Mouse (Mus musculus) liver (tissue): Measurements from ENCODE around the gene Zfp280d.

Experiments used
- DNase-seq: peaks from one replicate; pipeline ENCODE4 v3.0.0-alpha.2; 2020; ENCODE audit warnings: mixed read lengths

Zfp280d gene

DNA sequence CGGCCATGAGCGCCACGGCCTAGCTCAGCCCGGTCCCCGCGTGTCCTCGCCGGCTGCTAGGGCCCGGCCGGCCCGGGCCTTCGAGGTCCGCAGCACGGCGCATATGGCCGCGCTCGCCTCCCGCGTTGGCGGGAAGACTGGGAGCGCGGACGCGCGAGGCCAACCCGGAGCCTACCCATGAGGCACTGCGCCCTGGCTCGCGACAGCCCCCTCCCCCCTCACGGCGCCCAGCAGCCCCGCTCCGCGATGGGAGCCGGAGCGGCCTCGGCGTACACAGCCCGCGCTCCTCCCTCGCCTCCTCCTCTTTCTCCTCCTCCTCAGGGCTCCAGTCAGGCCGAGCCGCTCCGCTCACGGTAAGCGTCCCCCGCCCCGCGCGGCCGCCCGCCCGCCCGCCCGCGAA is at the start of gene Zfp280d:
Zfp280d (plus strand) TSS at position 184 of the 400 bp plus-strand sequence.
- peak; percentile 93 for DNase-seq

DNA sequence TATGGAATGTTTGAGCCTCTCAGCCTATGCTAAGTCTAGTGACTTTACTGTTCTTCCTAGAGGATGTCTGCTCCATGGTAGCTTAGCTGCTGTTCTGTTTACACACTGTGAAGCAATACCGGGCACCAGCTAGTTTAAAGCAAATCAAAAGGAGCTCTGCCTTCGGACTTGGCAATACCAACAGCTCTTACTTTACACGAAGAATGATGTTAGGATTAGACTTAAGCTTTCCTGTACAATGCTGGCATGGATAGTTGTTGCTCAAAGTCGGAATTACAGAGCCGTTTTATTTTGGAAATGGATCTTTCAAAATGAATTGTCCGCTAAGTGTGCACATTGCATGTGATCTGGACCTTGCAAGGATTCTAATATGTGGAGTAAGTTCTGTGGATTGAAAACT is 48.1 kb upstream of the Zfp280d start:
- no peak for DNase-seq

DNA sequence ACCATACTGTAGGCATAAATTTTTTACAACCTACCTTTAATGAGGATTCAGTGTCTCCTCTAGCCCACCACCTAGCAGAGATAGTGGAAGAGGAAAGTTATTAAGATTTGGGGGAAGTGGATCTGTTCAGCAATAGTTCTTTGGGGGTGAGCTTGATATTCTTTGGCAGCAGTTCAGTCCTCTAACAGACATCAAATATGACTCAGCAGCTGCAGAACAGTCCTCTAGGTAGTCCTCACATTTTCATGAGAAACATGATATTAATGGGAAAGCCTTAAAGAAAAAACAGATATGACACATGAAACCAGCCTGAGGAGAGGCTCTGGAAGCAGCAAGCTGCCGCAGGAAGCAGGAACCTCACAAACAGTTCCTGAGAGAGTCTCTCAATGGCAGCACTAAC is 22.0 kb upstream of the Zfp280d start:
- DNase-seq = no peak

DNA sequence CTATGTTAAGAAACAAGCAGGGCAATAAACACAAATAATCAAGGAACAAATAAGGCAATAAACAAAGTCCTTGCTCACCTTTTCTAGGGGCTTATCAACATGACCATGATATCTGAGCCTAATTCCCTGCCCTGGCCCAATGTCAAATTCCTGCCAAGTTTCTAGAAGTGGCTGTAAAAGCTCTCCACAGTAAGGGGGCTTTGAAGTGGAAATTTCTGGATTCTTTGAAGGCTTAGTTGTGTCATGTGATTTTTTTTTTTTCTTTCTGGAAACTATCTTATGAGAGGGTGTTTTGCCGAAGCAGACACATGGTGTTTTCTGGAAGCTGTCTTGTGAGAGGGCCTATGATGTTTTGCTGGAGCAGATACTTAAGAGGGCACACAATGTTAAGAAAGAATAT is 19.4 kb upstream of the Zfp280d start:
- DNase-seq = no peak

DNA sequence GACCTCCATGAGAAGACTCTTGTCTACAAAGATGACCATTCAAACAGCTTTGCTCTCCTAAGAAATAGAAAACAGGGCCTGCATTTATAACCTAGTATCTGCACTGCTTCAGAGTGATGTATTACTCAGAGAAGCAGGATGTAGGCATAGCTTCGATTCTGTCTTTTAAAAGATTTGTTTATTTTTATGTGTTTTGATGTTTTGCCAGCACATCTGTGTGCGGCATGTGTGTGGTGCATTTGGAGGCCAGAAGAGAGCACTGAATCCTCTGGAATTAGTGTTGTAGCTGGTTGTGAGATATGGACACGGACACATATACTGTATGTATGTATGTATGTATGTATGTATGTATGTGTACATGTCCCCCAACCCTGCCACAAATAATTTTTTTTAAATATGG is 18.0 kb upstream of the Zfp280d start:
- no peak for DNase-seq

DNA sequence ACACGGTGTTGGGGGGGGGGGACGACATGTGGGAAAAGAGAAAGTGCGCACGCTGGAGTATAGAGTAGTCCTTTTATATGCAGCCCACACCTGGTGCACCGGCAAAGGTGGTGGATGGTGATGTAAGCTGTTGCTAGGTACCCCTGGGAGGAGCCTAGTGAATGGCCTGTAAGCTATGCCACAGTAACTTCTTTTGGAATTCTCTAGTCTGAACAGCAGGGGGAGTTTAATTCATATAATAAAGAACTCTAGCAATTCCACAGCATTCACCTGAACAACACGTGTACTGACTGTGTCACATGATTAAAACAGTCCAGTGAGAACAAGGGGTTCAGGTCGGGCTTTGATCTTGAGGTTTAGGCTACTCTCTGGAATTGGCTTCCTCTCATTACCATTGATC is 14.3 kb upstream of the Zfp280d start:
- DNase-seq = no peak

DNA sequence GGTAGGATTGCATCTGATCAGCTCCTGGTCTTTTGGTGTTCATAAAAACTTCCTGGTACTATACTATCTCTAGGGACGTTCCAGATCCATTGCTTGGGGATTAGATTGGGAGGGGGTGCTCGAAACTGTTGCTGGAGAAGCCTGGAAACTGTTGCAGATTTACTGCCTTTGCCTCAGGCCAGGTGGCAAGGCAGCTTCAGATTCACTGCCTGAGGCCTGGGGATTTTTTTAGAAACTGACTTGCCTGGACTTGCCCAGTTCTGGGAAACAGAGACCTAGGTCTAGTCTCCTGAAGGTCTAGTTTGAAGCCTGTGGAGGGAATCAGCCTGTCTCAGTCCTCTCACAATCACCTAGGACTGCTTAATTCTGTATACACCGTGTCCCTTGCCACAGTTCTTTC is 9.8 kb upstream of the Zfp280d start:
- DNase-seq = no peak

DNA sequence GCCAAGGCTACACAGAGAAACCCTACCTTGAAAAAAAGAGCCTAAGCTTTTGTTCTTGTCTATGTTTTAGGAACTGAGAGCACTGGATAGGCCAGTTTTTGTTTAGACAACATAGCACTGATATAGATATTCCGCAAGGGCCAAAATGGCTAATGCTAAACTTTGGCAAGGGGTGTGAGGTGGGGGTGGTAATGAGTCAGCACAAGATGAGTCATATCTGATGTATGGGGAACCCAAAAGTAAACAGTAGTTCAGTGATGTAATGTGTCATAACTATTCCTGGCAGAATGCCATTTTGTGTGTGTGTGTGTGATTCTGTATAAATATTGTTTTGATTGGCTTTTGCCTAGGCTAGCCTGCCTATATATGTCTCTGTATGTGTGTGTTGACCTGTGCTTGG is 4.5 kb upstream of the Zfp280d start:
- DNase-seq = no peak

DNA sequence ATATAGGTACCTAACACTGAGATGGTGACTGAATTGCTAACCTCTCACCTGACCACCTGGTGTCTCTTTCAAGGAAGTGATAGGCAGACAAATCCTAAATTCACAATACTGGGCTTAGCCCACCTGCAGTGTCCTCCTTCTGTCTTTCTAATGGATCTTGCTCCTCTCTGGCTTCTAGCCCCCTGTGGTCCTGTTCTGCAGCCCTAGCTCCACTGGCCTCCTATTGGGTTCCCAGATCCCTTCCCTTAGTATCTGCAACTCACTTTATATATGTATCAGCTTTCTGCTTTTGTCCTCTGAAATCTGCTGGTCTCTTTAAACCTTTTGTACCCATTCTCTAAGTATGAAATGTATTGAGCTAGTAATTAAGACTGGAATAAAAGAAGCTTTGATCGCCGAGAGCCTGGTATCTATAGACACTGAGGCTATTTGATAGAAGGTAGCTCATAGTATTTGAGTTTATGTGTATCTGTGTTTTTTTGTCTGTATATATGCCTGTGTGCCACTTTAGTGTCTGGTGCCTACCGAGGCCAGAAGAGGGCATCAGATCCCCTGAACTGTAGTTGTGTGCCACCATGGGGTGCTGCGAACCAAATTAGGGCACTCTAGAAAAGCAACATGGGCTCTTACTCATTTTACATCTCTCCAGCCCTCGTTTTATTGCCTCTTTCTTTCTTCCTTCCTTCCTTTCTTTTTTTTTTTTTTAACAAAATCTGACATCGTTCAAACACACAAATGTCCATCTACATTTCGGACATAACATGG is 832 bp upstream of the Zfp280d start:
- no peak for DNase-seq

DNA sequence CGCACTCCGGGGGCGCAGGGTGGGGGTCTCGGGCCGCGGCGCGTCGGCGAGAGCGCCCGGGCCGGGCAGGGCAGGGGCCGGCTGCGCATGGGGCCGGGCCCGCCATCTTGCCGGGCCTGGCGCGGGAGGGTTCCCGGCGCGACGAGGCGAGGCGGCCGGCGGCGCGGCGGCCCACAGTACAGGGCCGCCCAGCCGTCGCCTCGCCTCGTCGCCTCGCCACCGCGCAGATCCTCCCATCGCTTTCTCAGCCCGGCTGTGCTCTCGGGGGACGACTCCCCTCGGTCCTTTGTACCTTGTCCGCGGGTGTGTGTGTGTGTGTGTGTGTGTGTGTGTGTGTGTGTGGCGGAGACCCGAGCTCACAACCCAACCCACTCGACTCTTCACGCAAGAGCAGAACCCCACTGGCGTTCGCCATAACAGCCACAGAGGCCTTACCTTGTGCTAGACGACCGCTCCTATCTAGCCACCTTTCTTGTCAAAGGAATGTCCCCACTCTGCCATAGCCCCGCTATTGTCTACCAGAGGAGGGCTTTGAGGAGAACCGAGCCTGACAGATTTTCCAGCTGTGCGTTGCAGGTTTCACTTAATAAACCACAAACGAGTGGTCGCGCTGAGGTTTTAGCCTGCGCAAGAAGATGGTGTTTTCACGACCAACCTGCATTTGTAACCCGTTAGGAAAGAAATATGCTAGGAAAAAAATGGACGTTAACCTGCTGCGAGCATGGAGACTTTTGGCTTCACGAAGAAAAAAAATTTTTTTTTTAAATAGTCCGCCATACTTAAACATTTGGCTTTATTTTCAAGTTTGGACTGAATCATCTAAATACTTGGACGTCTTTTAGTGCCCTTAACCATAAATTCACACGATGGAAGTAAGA is 680 bp downstream of the Zfp280d start:
- peak; percentile 65 for DNase-seq

DNA sequence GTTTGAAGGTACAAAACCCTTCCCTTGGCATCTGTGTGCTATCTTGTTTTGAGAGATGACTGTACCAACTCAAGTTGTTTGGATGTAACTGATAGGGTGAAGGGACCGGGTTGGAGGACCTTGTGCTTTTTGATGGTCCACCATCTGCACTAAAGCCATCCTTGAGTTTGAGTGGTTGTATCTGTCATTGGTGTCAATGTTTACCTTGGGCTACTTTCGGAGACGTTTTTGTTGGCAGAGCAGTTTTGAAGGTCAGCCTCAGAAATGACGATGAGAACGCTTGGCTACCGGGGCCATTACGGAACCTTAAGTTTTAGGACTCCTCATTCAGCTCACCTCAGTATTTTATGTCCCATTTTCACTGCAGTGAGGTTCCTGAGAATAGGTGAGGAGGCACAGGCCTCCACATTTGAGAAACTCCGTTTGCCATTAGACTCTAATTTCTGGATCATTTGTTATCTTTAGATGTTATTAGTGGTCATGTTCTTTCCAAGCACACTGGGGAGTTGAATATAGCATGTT is 1.4 kb downstream of the Zfp280d start:
- peak; percentile 33 for DNase-seq

DNA sequence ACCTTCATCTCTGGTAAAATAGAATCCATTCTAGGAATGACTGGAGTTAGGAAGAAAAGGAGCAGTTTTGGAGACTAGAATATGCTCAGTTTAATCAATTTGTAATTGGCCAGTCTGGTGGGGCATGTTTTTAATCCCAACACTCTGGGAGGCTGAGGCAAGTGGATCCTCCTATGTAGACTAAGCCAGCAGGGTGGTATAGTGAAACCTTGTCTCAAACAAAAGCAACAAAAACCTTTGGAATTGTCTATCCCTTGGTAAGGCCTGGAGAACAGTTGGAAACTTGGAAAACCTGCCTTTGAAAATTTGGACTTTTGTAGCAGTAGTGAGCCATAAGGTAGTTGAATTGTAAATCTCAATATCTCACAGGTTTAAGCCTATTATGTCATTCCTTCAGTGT is 2.3 kb downstream of the Zfp280d start:
- no peak for DNase-seq

DNA sequence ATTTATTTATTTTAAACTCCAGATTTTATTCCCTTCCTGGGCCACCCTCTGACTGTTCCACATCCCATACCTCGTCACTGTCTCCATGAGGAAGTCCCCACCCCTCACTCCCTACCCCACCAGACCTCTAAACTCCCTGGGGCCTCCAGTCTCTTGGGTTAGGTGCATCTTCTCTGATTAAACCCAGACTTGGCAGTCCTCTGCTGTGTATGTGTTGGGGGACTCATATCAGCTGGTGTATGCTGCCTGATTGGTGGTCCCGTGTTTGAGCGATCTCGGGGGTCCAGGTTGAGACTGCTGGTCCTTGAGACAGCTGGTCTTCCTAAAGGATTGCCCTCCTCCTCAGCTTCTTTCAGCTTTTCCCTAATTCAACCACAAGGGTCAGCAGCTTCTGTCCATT is 5.3 kb downstream of the Zfp280d start:
- no peak for DNase-seq

DNA sequence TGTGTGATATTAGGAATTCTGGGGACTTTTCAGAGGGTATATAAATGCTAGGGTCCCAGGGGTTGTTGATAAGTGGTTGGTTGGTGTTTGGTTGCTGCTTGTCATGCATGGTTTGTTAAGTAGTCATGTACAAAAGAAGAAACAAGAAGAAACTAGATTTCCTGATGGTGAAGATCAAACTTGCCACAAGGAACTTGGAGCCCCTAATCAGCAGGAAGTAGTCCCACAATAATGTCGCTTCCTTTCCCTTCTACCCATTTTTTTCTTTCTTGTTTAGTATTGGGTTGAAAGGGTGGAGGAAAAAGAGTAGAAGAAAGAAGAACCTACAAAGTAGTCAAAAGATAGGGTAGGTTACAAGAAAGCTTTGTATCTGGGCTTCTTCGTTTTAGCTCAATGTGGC is 13.0 kb downstream of the Zfp280d start:
- no peak for DNase-seq

DNA sequence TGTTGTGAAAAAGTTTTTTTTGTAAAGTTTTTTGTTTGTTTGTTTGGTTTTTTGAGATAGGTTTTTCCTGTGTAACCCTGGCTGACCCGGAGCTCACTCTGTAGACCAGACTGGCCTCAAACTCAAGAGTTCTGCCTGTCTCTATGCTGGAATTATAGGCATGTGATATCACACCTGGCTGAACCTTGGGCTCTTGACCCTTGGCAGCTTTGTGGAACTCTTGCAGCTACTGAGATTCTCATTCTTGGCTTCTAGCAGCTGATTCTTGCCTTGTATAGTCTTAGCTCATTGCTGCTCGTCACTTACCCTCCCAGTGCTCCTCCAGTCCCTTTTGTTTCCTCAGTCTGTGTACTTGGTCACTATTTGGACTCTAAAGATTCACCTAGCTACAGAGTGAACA is 13.6 kb downstream of the Zfp280d start:
- no peak for DNase-seq

DNA sequence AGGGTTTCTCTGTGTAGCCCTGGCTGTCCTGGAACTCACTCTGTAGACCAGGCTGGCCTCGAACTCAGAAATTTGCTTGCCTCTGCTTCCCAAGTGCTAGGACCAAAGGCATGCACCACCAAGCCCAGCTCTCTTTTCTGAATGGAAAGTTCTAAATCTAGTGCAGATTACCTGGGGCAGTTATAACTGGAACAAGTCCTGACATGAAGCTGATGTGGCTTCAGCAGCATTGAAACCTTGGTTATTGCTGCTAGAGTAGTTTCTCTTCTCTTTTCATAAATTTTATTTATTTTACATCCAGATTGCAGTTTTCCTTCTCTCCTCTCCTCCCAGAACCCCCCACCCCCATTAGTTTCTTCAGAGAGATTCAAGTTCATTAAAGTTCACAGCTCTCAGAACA is 14.4 kb downstream of the Zfp280d start:
- no peak for DNase-seq

DNA sequence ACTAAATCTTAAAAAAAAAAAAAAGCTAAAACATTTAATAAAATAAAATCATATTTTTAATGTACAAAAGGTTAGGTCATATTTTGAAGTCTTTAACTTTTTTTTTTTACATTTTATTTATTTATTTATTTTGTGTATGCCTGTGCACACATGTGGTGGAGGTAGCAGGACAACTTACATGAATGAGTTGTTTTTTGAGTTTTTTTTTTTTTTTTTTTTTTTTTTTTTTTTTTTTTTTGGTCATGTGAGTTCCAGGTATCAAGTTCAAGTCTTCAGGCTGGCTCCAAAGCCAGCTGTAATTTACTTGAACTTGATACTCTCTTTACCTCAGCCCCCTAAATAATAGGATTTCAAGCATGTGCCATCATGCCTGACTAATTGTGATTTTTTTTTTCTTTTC is 19.4 kb downstream of the Zfp280d start:
- DNase-seq = no peak

DNA sequence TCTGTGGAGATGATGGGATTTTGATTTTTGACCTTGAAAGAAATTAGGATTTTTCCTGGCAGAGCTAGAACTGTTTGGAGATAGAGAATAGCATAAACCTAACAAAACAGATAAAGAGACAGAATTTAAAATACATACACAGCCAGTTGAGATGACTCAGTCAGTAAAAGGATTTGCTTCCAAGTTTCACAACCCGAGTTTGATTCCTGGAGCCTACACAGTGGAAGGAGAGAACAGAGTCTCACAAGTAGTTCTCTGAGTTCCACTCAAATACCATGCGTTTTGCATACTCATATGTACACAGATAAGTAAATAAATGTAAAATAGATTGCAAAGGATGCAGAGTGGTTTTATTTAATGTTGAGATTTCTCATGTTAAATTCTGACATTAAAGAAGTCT is 35.1 kb downstream of the Zfp280d start:
- no peak for DNase-seq

DNA sequence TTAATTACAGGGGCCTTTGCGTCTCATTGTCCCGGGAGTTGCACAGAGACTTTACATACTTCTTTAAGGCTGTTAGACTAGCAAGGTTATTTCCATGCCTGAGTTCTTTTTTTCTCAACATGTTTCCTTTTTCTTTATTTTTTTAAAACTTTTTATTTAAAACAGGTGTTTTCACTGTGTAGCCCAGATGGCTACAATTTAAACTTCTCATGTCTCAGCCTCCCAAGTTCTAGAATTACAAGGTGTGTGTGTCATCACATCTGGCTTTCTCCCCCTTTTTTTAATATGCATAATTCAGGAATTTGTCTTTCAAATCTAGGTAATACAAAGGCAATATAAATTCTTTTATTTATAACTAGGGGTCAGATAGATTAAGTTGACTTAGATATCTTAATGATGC is 58.6 kb downstream of the Zfp280d start:
- DNase-seq = no peak

DNA sequence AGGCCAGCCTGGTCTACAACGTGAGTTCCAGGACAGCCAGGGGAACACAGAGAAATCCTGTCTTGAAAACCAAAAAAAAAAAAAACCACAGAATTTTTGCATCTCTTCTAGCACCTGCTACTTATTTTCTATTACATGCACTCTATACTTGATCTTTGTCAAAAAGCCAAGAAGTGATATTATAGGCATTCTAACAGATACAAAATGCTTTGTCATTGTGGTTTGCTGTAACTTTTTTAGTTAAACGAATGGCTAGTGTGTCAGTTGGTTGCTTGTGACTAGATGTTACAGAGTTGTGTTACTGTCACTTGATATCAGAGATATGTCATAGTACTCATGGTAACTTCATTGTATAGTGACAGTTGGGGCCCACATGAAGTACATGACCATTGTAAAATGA is 61.4 kb downstream of the Zfp280d start:
- DNase-seq = no peak

DNA sequence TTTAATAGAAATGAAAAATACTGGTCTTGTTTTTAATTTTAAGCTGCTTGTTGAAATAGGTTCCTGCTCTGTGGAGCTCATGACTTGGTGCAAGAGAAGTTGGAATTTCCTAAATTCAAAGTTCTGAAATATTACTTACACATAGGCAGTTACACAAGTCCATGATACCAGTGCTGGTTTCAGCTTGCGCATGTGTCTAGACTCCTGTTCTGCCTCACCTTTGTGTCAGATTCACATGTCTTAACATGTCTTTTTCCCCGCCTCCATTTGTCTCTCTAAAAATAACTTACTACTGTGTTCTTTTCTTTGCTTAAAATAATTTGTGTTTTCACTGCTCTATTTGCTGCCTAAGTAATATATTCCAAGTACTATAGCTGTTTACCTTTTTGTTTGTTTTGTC is 64.5 kb downstream of the Zfp280d start:
- DNase-seq = no peak

DNA sequence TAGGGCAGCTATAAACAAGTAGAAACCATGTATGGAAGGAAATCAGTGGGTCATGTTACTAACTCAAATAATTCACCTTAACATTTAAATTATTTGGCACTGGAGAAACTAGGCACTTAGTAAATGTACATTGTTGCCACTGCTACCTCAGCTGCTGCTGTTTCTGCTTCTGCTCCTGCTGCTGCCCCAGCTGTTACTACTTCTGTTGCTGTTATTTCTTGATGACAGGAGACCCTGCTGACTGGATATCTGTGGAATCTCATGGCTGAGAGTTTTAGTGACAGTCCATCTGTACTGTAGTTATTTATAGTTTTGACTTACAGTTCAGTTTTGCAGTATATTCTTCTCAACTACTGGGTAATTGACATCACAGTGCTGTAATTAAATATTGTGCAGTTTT is 69.2 kb downstream of the Zfp280d start:
- DNase-seq = no peak

DNA sequence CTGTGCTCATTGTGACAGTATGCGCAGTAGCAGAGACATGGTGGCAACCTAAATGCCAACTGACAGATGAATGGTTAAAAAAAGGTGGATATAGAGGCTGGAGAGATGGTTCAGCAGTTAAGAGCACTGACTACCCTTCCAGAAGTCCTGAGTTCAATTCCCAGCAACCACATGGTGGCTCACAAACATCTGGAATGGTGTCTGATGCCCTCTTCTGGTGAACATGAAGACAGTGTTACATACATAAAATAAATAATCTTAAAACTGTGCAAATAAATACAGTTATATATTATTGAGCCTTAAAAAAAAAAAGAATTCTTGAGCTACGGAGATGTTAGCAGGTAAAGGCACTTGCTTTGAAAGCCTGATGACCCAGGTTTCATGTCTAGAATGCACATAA is 97.7 kb downstream of the Zfp280d start:
- DNase-seq = no peak

DNA sequence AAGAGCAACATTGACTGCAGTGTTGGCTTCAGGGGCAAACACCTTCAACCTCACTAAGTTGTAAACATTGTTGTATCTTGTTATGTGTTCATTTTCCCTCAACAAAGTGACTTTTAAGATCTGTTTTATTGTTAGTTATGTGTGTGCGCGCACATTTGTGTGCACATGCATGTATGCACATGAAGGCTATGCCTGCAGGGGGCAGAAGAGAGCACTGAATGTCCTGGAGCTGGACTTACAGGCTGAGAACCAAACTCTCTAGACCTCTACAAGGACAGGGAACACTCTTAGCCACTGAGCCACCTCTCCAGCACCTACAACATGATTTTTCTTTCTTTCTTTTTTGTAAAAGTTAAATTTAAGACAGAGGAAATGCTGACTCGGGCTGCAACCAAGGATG is 99.4 kb downstream of the Zfp280d start:
- peak; percentile 61 for DNase-seq
